Mouse (Mus musculus) hindbrain, embryonic 10.5 days (tissue): ENCODE data around the gene Il12rb2. TPM values are rescaled to one million over a fixed set of nuclear protein-coding genes. Genes with fewer than 3 reads are reported as not detected.

Experiments
- DNase-seq: peaks from one replicate; pipeline ENCODE4 v3.0.0-alpha.2; 2017; ENCODE audit warnings: low spot score
- H3K27ac ChIP-seq: fragments of 300-500 bp; sonication (generic); 2 replicates; pipeline ENCODE4 v1.5.1; 2016; ENCODE audit warnings: mild to moderate bottlenecking, moderate library complexity
- H3K27me3 ChIP-seq: fragments of 300-500 bp; sonication (generic); 2 replicates; pipeline ENCODE4 v1.6.1; 2016; ENCODE audit warnings: mild to moderate bottlenecking; ENCODE audit not compliant: poor library complexity, insufficient read depth, severe bottlenecking
- H3K36me3 ChIP-seq: fragments of 300-500 bp; sonication (generic); 2 replicates; pipeline ENCODE4 v1.6.1; 2016; ENCODE audit warnings: mild to moderate bottlenecking, moderate library complexity
- H3K4me1 ChIP-seq: fragments of 300-500 bp; sonication (generic); replicated peaks from 2 replicates; pipeline ENCODE4 v1.6.1; 2016; ENCODE audit warnings: mild to moderate bottlenecking
- H3K4me3 ChIP-seq: fragments of 300-500 bp; sonication (generic); 2 replicates; pipeline ENCODE4 v1.5.1; 2016; ENCODE audit warnings: mild to moderate bottlenecking, moderate library complexity
- H3K9me3 ChIP-seq: fragments of 300-500 bp; sonication (generic); 2 replicates; pipeline ENCODE4 v1.6.1; 2016; ENCODE audit warnings: mild to moderate bottlenecking, moderate library complexity
- WGBS: fragments of 180-500 bp; shearing (Covaris S2); methylation state at CpG from one replicate; pipeline ENCODE4 v1.1.7; 2016; 5-methylcytosine and 5-hydroxymethylcytosine counted together
- polyA plus RNA-seq: library from polyadenylated mRNA; unstranded; fragments of >200 nt; fragmentation: Nextera tagmentation; extraction: Ambion mirVana; gene quantifications from 2 replicates; pipeline ENCODE4 v1.2.1, GENCODE M21; 2016

The Il12rb2 gene
- polyA plus RNA-seq, 1 experiment from 2014 or later = 0.13 TPM

DNA sequence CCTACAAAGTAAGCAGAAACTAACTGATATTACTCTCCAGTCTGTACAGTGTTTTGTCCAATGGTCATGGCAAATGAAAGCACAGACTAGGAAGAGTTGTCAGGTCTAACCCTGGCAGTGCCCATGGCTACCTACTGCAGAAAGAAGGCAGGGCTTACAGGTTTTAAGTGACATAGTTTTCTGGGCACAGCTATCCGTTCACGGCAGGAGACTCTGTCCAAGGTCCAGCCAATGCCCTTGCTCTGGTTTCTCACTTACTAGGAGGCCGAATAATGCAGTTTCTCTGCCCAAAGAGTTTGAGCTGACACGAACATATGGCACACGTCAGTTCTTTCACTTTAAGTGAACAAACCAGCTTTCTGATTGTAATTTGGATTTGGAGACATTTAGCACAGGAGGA is 58.9 kb downstream of the Il12rb2 start:
- Histone ChIP-seq H3K4me1 (no peaks in the 10 kb centered on the region), H3K36me3 (no peaks in the 10 kb centered on the region), H3K27ac (no peak overlapping the region), H3K4me3 (no peak overlapping the region), H3K9me3 (no peaks in the 10 kb centered on the region), H3K27me3 (no peaks in the 10 kb centered on the region)
- WGBS = 85% methylated on average over 5 of the region's 5 CpGs
- no peak for DNase-seq

GRCm38 (mm10) chr6:67314697-67315096 is 61.3 kb downstream of the Il12rb2 start:
- DNase-seq = no peak
- Histone ChIP-seq H3K9me3 (no peaks in the 10 kb centered on the region), H3K27ac (no peak overlapping the region), H3K36me3 (no peaks in the 10 kb centered on the region), H3K4me1 (no peaks in the 10 kb centered on the region), H3K27me3 (no peaks in the 10 kb centered on the region), H3K4me3 (no peak overlapping the region)
- WGBS = 83% methylated on average over 1 of the region's 1 CpGs

DNA sequence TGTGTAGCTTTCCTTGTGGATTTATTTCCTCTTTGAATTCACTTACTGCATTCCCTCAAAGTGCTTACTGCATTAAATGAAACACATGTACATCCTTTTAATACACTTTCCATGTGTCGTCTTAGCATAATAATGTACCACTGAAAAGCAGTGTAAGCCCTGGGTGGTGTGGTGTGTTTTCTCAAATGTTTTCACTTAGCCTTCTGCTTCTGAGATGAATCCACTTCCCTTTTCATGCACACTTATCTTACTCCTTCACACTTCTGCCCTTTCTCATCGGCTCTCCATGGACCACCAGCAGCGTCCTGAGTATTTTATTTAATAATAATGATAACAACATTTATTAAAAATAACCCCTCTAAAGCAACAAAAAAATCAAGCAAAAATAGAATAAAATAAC is 66.2 kb downstream of the Il12rb2 start:
- Histone ChIP-seq H3K27ac (no peak overlapping the region), H3K36me3 (no peaks in the 10 kb centered on the region), H3K9me3 (no peaks in the 10 kb centered on the region), H3K4me3 (no peak overlapping the region), H3K4me1 (no peaks in the 10 kb centered on the region), H3K27me3 (no peaks in the 10 kb centered on the region)
- no peak for DNase-seq
- 88% methylated on average over 3 of the region's 3 CpGs for WGBS

DNA sequence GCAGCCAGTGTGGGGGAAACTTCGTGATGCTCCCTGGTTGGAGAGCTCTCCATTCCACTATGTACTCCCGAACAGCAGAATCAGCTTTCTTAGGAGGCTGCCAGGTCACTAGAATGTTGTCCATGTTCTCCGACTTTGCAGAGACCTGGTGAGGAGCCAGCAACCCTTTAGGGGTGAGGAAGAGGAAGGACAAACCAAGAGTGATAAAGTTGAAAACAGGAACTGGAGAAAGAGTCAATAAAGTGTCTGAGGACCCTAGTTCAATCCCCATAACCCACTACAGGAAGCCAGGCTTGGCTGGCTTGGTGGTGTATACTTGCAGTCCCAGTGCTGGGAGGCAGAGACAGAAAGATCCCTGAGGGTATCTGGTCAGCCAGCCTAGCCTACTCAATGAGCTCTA is 67.0 kb downstream of the Il12rb2 start:
- no peak overlapping the region for H3K27ac ChIP-seq
- no peak for DNase-seq
- no peaks in the 10 kb centered on the region for H3K36me3 ChIP-seq
- no peaks in the 10 kb centered on the region for H3K9me3 ChIP-seq
- WGBS = 86% methylated on average over 3 of the region's 3 CpGs
- no peaks in the 10 kb centered on the region for H3K4me1 ChIP-seq
- H3K27me3 ChIP-seq = no peaks in the 10 kb centered on the region
- H3K4me3 ChIP-seq = no peak overlapping the region

- DNase-seq = no peak
- Histone ChIP-seq H3K4me3 (no peak overlapping the region), H3K27me3 (no peaks in the 10 kb centered on the region), H3K27ac (no peak overlapping the region), H3K9me3 (no peaks in the 10 kb centered on the region), H3K4me1 (peaks cover 9% of the 10 kb centered on the region), H3K36me3 (no peaks in the 10 kb centered on the region)
- WGBS = 86% methylated on average over 10 of the region's 10 CpGs
Observed at GRCm38 (mm10) chr6:67303210-67303609, 72.8 kb downstream of the Il12rb2 start.

GRCm38 (mm10) chr6:67302471-67302870 is 73.5 kb downstream of the Il12rb2 start:
- 90% methylated on average over 4 of the region's 4 CpGs for WGBS
- Histone ChIP-seq H3K9me3 (no peaks in the 10 kb centered on the region), H3K27ac (no peak overlapping the region), H3K36me3 (no peaks in the 10 kb centered on the region), H3K4me3 (no peak overlapping the region), H3K27me3 (no peaks in the 10 kb centered on the region), H3K4me1 (peaks cover 9% of the 10 kb centered on the region)
- no peak for DNase-seq

- H3K9me3 ChIP-seq = no peaks in the 10 kb centered on the region
- 86% methylated on average over 3 of the region's 3 CpGs for whole genome bisulfite sequencing
- no peak for DNase-seq
- H3K4me3 ChIP-seq = no peak overlapping the region
- peaks cover 9% of the 10 kb centered on the region for H3K4me1 ChIP-seq
- H3K27me3 ChIP-seq = no peaks in the 10 kb centered on the region
- no peaks in the 10 kb centered on the region for H3K36me3 ChIP-seq
- no peak overlapping the region for H3K27ac ChIP-seq
Observed at GRCm38 (mm10) chr6:67301230-67301629, 74.8 kb downstream of the Il12rb2 start.

- Histone ChIP-seq H3K9me3 (no peaks in the 10 kb centered on the region), H3K4me3 (no peak overlapping the region), H3K27me3 (no peaks in the 10 kb centered on the region), H3K36me3 (no peaks in the 10 kb centered on the region), H3K27ac (no peak overlapping the region), H3K4me1 (peaks cover 9% of the 10 kb centered on the region)
- WGBS = 61% methylated on average over 6 of the region's 6 CpGs
- no peak for DNase-seq
Observed at GRCm38 (mm10) chr6:67300710-67301163, 75.3 kb downstream of the Il12rb2 start.

DNA sequence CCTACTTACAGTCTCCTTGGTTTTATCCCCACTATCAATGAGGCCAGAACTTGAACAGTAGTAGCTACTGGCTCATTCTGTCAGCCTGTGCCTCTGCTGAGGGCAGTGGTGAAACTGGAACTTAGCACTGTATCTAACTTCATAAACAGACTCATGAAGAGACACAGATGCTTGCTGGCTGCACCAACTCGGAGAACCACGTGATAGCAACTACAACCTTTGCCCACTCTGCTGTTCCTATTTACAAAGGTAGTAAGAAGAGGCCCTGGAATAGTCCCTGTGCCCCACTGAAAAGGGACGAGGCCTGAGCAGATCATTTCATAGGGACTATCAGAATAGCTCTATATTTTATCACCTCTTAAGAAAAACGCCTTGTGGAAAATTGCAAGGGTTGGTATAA is 75.7 kb downstream of the Il12rb2 start:
- WGBS = 78% methylated on average over 4 of the region's 4 CpGs

GRCm38 (mm10) chr6:67298742-67299141 is 77.2 kb downstream of the Il12rb2 start:
- DNase-seq = no peak
- WGBS = 79% methylated on average over 5 of the region's 5 CpGs
- H3K9me3 ChIP-seq = no peaks in the 10 kb centered on the region
- no peaks in the 10 kb centered on the region for H3K27me3 ChIP-seq
- H3K27ac ChIP-seq = no peak overlapping the region
- no peaks in the 10 kb centered on the region for H3K36me3 ChIP-seq
- H3K4me3 ChIP-seq = no peak overlapping the region
- H3K4me1 ChIP-seq = peaks cover 9% of the 10 kb centered on the region

More for the DNA sequence above, 75.7 kb downstream of the Il12rb2 start:
- Histone ChIP-seq H3K36me3 (no peaks in the 10 kb centered on the region), H3K27ac (no peak overlapping the region), H3K4me3 (no peak overlapping the region), H3K9me3 (no peaks in the 10 kb centered on the region), H3K27me3 (no peaks in the 10 kb centered on the region), H3K4me1 (peaks cover 9% of the 10 kb centered on the region)
- DNase-seq = no peak

DNA sequence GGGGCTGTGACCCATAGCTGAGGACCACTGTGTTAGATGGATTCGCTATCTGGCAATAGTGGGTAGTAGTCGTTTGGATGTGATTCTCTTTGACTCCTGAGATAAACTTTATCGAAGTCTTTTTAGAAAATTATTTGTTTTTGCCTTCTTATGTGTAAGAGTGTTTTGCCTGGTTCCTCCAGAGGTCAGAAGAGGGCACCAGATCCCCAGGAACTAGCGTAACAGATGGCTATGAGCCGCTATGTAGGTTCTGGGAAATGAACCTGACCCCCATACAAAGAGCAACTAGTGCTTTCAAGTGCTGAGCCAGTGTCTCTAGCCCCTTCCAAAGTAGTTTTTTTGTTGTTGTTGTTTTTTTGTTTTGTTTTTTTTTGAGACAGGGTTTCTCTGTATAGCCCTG is 79.9 kb downstream of the Il12rb2 start:
- Histone ChIP-seq H3K27me3 (no peaks in the 10 kb centered on the region), H3K4me3 (no peak overlapping the region), H3K36me3 (peaks cover 7% of the 10 kb centered on the region), H3K27ac (no peak overlapping the region), H3K4me1 (peaks cover 9% of the 10 kb centered on the region), H3K9me3 (no peaks in the 10 kb centered on the region)
- WGBS = 65% methylated on average over 5 of the region's 5 CpGs
- no peak for DNase-seq

DNA sequence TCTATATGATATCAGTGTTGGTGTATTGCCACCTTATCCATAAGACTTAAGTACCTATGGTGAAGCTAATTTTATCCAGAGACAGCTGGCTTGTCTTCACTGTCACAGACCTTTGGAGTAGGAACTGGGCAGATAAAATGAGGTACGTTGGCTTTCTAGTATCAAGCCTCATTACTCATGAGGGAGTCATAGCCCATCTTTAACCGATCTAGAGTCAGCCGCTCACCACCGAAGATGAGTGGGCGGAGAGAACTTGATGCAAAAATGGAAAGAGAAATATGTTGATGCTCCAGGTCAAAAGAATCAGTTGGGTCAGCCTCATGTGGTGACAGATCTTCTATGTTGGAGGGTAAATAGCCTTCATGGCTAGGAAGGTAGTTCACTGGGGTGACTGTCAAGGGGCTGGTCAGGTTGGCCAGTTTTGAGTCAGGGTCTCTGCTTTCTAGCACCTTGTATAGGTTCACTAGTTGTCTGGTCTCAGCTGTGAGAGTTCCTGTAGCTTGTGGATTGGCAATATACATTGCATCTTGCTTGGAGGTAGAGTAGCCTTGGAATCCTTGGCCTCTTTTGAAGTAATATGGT is 83.9 kb downstream of the Il12rb2 start:
- DNase-seq = no peak
- H3K27ac ChIP-seq = no peak overlapping the region
- H3K27me3 ChIP-seq = no peaks in the 10 kb centered on the region
- H3K9me3 ChIP-seq = no peaks in the 10 kb centered on the region
- peaks cover 37% of the 10 kb centered on the region for H3K36me3 ChIP-seq
- no peaks in the 10 kb centered on the region for H3K4me1 ChIP-seq
- no peak overlapping the region for H3K4me3 ChIP-seq
- 87% methylated on average over 5 of the region's 5 CpGs for WGBS

- H3K4me3 ChIP-seq = no peak overlapping the region
- DNase-seq = no peak
- H3K36me3 ChIP-seq = peaks cover 94% of the 10 kb centered on the region
- no peaks in the 10 kb centered on the region for H3K27me3 ChIP-seq
- no peak overlapping the region for H3K27ac ChIP-seq
- no peaks in the 10 kb centered on the region for H3K9me3 ChIP-seq
- WGBS = 94% methylated on average over 1 of the region's 1 CpGs
- no peaks in the 10 kb centered on the region for H3K4me1 ChIP-seq
Observed at GRCm38 (mm10) chr6:67282897-67283296, 93.1 kb downstream of the Il12rb2 start.

DNA sequence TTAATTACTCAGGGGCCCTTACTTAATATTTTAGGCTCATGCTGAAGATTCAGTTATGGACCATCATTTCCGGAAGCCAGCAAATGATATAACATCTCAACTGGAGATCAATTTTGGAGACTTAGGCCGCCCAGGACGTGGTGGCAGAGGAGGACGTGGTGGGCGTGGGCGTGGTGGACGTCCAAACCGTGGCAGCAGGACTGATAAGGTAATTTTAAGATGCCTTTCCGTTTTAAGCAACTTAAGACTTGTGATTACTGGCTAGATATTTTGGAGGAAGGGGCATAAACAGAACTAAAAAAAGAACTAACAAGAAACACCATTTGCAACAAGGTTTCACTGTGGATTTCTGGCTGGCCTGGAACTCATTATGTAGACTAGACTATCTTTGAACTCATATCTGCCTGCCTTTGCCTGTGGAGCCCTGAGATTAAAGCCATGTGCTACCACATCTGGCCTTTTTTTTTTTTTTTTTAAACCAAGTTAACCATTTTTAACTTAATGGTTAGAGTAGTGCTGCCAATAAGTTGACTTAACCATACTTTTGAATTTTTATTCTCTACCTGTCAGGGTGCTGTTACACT is 94.3 kb downstream of the Il12rb2 start:
- Histone ChIP-seq H3K4me1 (no peaks in the 10 kb centered on the region), H3K27ac (no peak overlapping the region), H3K36me3 (peaks cover 96% of the 10 kb centered on the region), H3K9me3 (no peaks in the 10 kb centered on the region), H3K27me3 (no peaks in the 10 kb centered on the region), H3K4me3 (no peak overlapping the region)
- WGBS = 89% methylated on average over 9 of the region's 9 CpGs
- no peak for DNase-seq
